In the genomic region with DNA sequence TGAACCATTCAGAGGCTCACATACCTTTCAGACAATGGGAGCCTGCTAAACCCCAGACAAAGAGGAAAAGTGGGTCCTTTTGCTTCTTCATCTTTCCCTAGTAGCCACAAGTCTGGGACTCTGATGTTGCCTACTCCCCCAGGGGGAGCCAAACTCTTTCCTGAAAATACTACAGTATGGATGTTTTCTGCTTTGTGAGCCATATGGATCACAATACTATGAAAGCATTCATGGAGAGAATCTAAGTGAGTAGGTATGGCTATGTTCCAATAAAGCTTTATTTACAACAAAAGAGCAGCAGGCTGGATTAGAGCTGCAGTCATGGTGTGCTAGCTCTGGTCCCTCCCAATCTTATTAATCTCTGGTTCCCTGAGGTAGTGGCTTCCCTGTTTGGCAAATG, we compare ENCODE assay signal across 12 mouse cellular contexts.
DNase-seq lines count a peak whose midpoint lies in the region; ATAC-seq and TF ChIP-seq lines count a peak whose summit lies in the region.
"Had no signal": no experiment of that assay in that cellular context is flagged by ENCODE, and none has a peak within 500 bp of the region (broad histone marks: within the 10 kb centered on the region; RNA-seq: fewer than 3 reads in every experiment).

No protein-coding gene starts in this region.

- H3K4me2 ChIP-seq in hindbrain, postnatal 0 days (ENCODE audit: low read depth, low read length) = no peak overlapping the region
- H3K4me2 ChIP-seq in hindbrain, embryonic 14.5 days (replicated peaks) = no peak overlapping the region
- no peak overlapping the region for H3K4me2 ChIP-seq in liver, postnatal 0 days (ENCODE audit: low read depth, low read length)
- no peak overlapping the region for H3K4me2 ChIP-seq in liver, embryonic 12.5 days
- H3K4me2 ChIP-seq: heart, embryonic 11.5 days; hindbrain, embryonic 15.5 days; liver, embryonic 11.5 days had no signal

- no peak for TF ChIP-seq EP300 in liver, postnatal 0 days (IDR thresholded peaks at IDR 0.05; ENCODE audit: low read depth)

- H3K27ac ChIP-seq in hindbrain, postnatal 0 days = no peak overlapping the region
- no peak overlapping the region for H3K27ac ChIP-seq in hindbrain, embryonic 14.5 days
- no peak overlapping the region for H3K27ac ChIP-seq in liver, postnatal 0 days (ENCODE audit: low read depth)
- no peak overlapping the region for H3K27ac ChIP-seq in liver, embryonic 12.5 days
- H3K27ac ChIP-seq: hindbrain, embryonic 15.5 days had no signal

- H3K36me3 ChIP-seq in hindbrain, postnatal 0 days (ENCODE audit: insufficient read depth, low read length) = no peaks in the 10 kb centered on the region
- H3K36me3 ChIP-seq in hindbrain, embryonic 14.5 days (replicated peaks; ENCODE audit: control insufficient read depth, insufficient read depth) = no peaks in the 10 kb centered on the region
- H3K36me3 ChIP-seq in liver, postnatal 0 days (replicated peaks; ENCODE audit: insufficient read depth, low read length) = no peaks in the 10 kb centered on the region
- H3K36me3 ChIP-seq in liver, embryonic 12.5 days = no peaks in the 10 kb centered on the region
- H3K36me3 ChIP-seq: hindbrain, embryonic 15.5 days had no signal

- TF ChIP-seq CTCF in hindbrain, postnatal 0 days (IDR thresholded peaks at IDR 0.05; ENCODE audit: low read depth) = peak; percentile 53
- TF ChIP-seq CTCF in liver, postnatal 0 days (IDR thresholded peaks at IDR 0.05; ENCODE audit: low read depth) = peak; percentile 43

- no peak overlapping the region for H3K9ac ChIP-seq in hindbrain, postnatal 0 days (replicated peaks; ENCODE audit: low read length)
- no peak overlapping the region for H3K9ac ChIP-seq in hindbrain, embryonic 14.5 days
- H3K9ac ChIP-seq in liver, postnatal 0 days (replicated peaks) = no peak overlapping the region
- H3K9ac ChIP-seq in liver, embryonic 12.5 days = no peak overlapping the region
- H3K9ac ChIP-seq: hindbrain, embryonic 15.5 days had no signal

- no peaks in the 10 kb centered on the region for H3K4me1 ChIP-seq in hindbrain, postnatal 0 days (ENCODE audit: insufficient read depth, low read length)
- no peaks in the 10 kb centered on the region for H3K4me1 ChIP-seq in hindbrain, embryonic 14.5 days (replicated peaks; ENCODE audit: control insufficient read depth, insufficient read depth, low read length)
- H3K4me1 ChIP-seq in liver, postnatal 0 days (ENCODE audit: insufficient read depth) = no peaks in the 10 kb centered on the region
- H3K4me1 ChIP-seq in liver, embryonic 12.5 days = no peaks in the 10 kb centered on the region
- H3K4me1 ChIP-seq: hindbrain, embryonic 15.5 days had no signal

- H3K27me3 ChIP-seq in hindbrain, postnatal 0 days (ENCODE audit: insufficient read depth, low read length) = no peaks in the 10 kb centered on the region
- no peaks in the 10 kb centered on the region for H3K27me3 ChIP-seq in hindbrain, embryonic 14.5 days (ENCODE audit: control insufficient read depth, insufficient read depth, low read length)
- H3K27me3 ChIP-seq in liver, postnatal 0 days (ENCODE audit: insufficient read depth, low read length) = no peaks in the 10 kb centered on the region
- H3K27me3 ChIP-seq in liver, embryonic 12.5 days (replicated peaks) = no peaks in the 10 kb centered on the region
- H3K27me3 ChIP-seq: hindbrain, embryonic 15.5 days had no signal

- H3K4me3 ChIP-seq in hindbrain, postnatal 0 days (ENCODE audit: low read length) = no peak overlapping the region
- H3K4me3 ChIP-seq in hindbrain, embryonic 14.5 days (replicated peaks; ENCODE audit: low read length) = no peak overlapping the region
- H3K4me3 ChIP-seq in liver, postnatal 0 days (ENCODE audit: low read depth, low read length) = no peak overlapping the region
- no peak overlapping the region for H3K4me3 ChIP-seq in liver, embryonic 12.5 days
- H3K4me3 ChIP-seq: hindbrain, embryonic 15.5 days had no signal

- no peak for ATAC-seq in hindbrain, postnatal 0 days
- ATAC-seq in hindbrain, embryonic 14.5 days (ENCODE audit: low FRiP score) = no peak
- ATAC-seq in liver, postnatal 0 days = no peak
- no peak for ATAC-seq in liver, embryonic 12.5 days

- peak; percentile 42 for DNase-seq in hindbrain, postnatal 0 days (ENCODE audit: low spot score)
- no peak for DNase-seq in hindbrain, embryonic 14.5 days (ENCODE audit: low spot score)
- no peak for DNase-seq in liver, postnatal 0 days
- DNase-seq in R1 (ENCODE audit: low read depth, low spot score) = peak; percentile 18
- DNase-seq in embryo, embryonic 11 days = peak; percentile 42
- no peak for DNase-seq in c-Kit-positive CD71-positive TER-119-positive erythroid progenitor cells, embryonic 14.5 days (ENCODE audit: low spot score)
- DNase-seq: right cerebral cortex, postnatal 14 days; thymus, postnatal 4 days had no signal

- no peaks in the 10 kb centered on the region for H3K9me3 ChIP-seq in hindbrain, postnatal 0 days (ENCODE audit: low read length)
- no peaks in the 10 kb centered on the region for H3K9me3 ChIP-seq in hindbrain, embryonic 14.5 days (ENCODE audit: control insufficient read depth, low read length)
- no peaks in the 10 kb centered on the region for H3K9me3 ChIP-seq in liver, postnatal 0 days (ENCODE audit: low read length)
- no peaks in the 10 kb centered on the region for H3K9me3 ChIP-seq in liver, embryonic 12.5 days (replicated peaks)
- H3K9me3 ChIP-seq: hindbrain, embryonic 15.5 days had no signal

Comparison
In these comparisons a context has a peak if more than half of its experiments do, and no peak if none do; other contexts are left out.
1. DNase-seq: peak in hindbrain, postnatal 0 days (single experiment), R1 (single experiment) and embryo, embryonic 11 days (single experiment); none in hindbrain, embryonic 14.5 days (single experiment), liver, postnatal 0 days (single experiment) and c-Kit-positive CD71-positive TER-119-positive erythroid progenitor cells, embryonic 14.5 days (single experiment).